Mouse (Mus musculus) liver, postnatal 0 days (tissue): ENCODE results near the gene Cmtm2a.

Experiments used
- CTCF ChIP-seq: sonication (generic); IDR thresholded peaks from 2 replicates; pipeline ENCODE4 v1.5.1; 2016; ENCODE audit warnings: antibody characterized with exemption, low read depth
- EP300 ChIP-seq: IDR thresholded peaks from 2 replicates; pipeline ENCODE4 v1.6.1; 2016; ENCODE audit warnings: antibody characterized with exemption, low read depth, mild to moderate bottlenecking

GRCm38 (mm10) chr8:104247054-104247907, 45.7 kb downstream of the Cmtm2a start:
- TF ChIP-seq CTCF (no peak), EP300 (no peak)
